Mouse (Mus musculus) ovary, postnatal 14 days (tissue): ENCODE results near the gene Nup155.
"Not testable (repeated sequence)": the region's sequence is repeated elsewhere in the genome, so short reads cannot be mapped to it uniquely, and the experiment has no call there.

Source experiments
- DNase-seq: peaks from one replicate; pipeline ENCODE4 v3.0.0; 2022; ENCODE audit warnings: low spot score

Gene Nup155

GRCm38 (mm10) chr15:8108966-8109743 lies at the start of gene Nup155:
Gene Nup155, plus strand, starts transcription at chr15:8109273.
- peak; percentile 90 for DNase-seq

- DNase-seq: no peak
Measured at GRCm38 (mm10) chr15:8065221-8065620, 43.9 kb upstream of the Nup155 start.

- not testable (repeated sequence) for DNase-seq
Measured at GRCm38 (mm10) chr15:8073159-8073558, 35.9 kb upstream of the Nup155 start.

- DNase-seq: no peak
Measured at GRCm38 (mm10) chr15:8082139-8082538, 26.9 kb upstream of the Nup155 start.

GRCm38 (mm10) chr15:8087293-8087692 lies 21.8 kb upstream of the Nup155 start:
- no peak for DNase-seq

- DNase-seq: no peak
Measured at GRCm38 (mm10) chr15:8088715-8089114, 20.4 kb upstream of the Nup155 start.

GRCm38 (mm10) chr15:8090685-8091084 lies 18.4 kb upstream of the Nup155 start:
- no peak for DNase-seq

- not testable (repeated sequence) for DNase-seq
Measured at GRCm38 (mm10) chr15:8092668-8093067, 16.4 kb upstream of the Nup155 start.

- peak; percentile 21 for DNase-seq
Measured at GRCm38 (mm10) chr15:8097853-8098252, 11.2 kb upstream of the Nup155 start.

GRCm38 (mm10) chr15:8098774-8099749 lies 10.0 kb upstream of the Nup155 start, which contains the start of gene Wdr70:
Gene Wdr70, minus strand, starts transcription at chr15:8099209.
- peak; percentile 97 for DNase-seq

- DNase-seq: not testable (repeated sequence)
Measured at GRCm38 (mm10) chr15:8101975-8102542, 7.0 kb upstream of the Nup155 start.

- no peak for DNase-seq
Measured at GRCm38 (mm10) chr15:8108360-8108965, 610 bp upstream of the Nup155 start.

- DNase-seq: no peak
Measured at GRCm38 (mm10) chr15:8109782-8110181, 709 bp downstream of the Nup155 start.

- DNase-seq: no peak
Measured at GRCm38 (mm10) chr15:8129281-8129680, 20.2 kb downstream of the Nup155 start.

- DNase-seq: no peak
Measured at GRCm38 (mm10) chr15:8131268-8131667, 22.2 kb downstream of the Nup155 start.

GRCm38 (mm10) chr15:8131761-8132160 lies 22.7 kb downstream of the Nup155 start:
- DNase-seq: no peak

GRCm38 (mm10) chr15:8135606-8136005 lies 26.5 kb downstream of the Nup155 start:
- no peak for DNase-seq

- DNase-seq: no peak
Measured at GRCm38 (mm10) chr15:8161841-8162240, 52.8 kb downstream of the Nup155 start.

- DNase-seq: peak; percentile 94
Measured at GRCm38 (mm10) chr15:8168591-8169265, 59.7 kb downstream of the Nup155 start, which contains the start of gene Cplane1. Gene Cplane1, plus strand, starts transcription at chr15:8169106.

GRCm38 (mm10) chr15:8169266-8169746 lies 60.2 kb downstream of the Nup155 start:
- DNase-seq: no peak

GRCm38 (mm10) chr15:8189563-8189962 lies 80.5 kb downstream of the Nup155 start:
- DNase-seq: no peak
